Mouse (Mus musculus) liver, embryonic 13.5 days (tissue): ENCODE results near the gene Gm5148. TPM values are rescaled to one million over a fixed set of nuclear protein-coding genes. Genes with fewer than 3 reads are reported as not detected.

Experiments
- ATAC-seq: fragments of 200-750 bp; cut with Nextera tagmentation; 2 replicates; pipeline ENCODE4 v1.8.0; 2017; ENCODE audit warnings: low read depth, mild to moderate bottlenecking, moderate number of reproducible peaks, moderate library complexity
- DNase-seq: peaks from one replicate; pipeline ENCODE4 v3.0.0; 2022
- H3K27ac ChIP-seq: fragments of 300-500 bp; sonication (generic); 2 replicates; pipeline ENCODE4 v1.5.1; 2015; ENCODE audit warnings: moderate library complexity, mild to moderate bottlenecking, inconsistent platforms
- H3K27me3 ChIP-seq: fragments of 300-500 bp; sonication (generic); 2 replicates; pipeline ENCODE4 v1.6.1; 2015; ENCODE audit warnings: mild to moderate bottlenecking, inconsistent platforms
- H3K36me3 ChIP-seq: fragments of 300-500 bp; sonication (generic); 2 replicates; pipeline ENCODE4 v1.6.1; 2015; ENCODE audit warnings: mild to moderate bottlenecking, inconsistent platforms
- H3K4me1 ChIP-seq: fragments of 300-500 bp; sonication (generic); replicated peaks from 2 replicates; pipeline ENCODE4 v1.6.1; 2015; ENCODE audit warnings: inconsistent platforms
- H3K4me2 ChIP-seq: fragments of 300-500 bp; sonication (generic); 2 replicates; pipeline ENCODE4 v1.6.1; 2015; ENCODE audit warnings: inconsistent platforms, mild to moderate bottlenecking, moderate library complexity
- H3K4me3 ChIP-seq: fragments of 300-500 bp; sonication (generic); replicated peaks from 2 replicates; pipeline ENCODE4 v1.5.1; 2015; ENCODE audit warnings: mild to moderate bottlenecking, inconsistent platforms
- H3K9ac ChIP-seq: fragments of 300-500 bp; sonication (generic); 2 replicates; pipeline ENCODE4 v1.6.1; 2015; ENCODE audit warnings: mild to moderate bottlenecking, inconsistent platforms
- H3K9me3 ChIP-seq: fragments of 300-500 bp; sonication (generic); replicated peaks from 2 replicates; pipeline ENCODE4 v1.6.1; 2016; ENCODE audit warnings: inconsistent platforms
- WGBS: fragments of 180-500 bp; shearing (Covaris S2); methylation state at CpG from one replicate; pipeline ENCODE4 v1.1.7; 2015; ENCODE audit not compliant: insufficient replicate concordance; 5-methylcytosine and 5-hydroxymethylcytosine counted together
- polyA plus RNA-seq: library from polyadenylated mRNA; unstranded; fragments of >200 nt; fragmentation: Nextera tagmentation; extraction: Ambion mirVana; gene quantifications from 2 replicates; pipeline ENCODE4 v1.2.1, GENCODE M21; 2015

Gm5148 gene
- polyA plus RNA-seq, 1 experiment from 2014 or later = 2.6 TPM

DNA sequence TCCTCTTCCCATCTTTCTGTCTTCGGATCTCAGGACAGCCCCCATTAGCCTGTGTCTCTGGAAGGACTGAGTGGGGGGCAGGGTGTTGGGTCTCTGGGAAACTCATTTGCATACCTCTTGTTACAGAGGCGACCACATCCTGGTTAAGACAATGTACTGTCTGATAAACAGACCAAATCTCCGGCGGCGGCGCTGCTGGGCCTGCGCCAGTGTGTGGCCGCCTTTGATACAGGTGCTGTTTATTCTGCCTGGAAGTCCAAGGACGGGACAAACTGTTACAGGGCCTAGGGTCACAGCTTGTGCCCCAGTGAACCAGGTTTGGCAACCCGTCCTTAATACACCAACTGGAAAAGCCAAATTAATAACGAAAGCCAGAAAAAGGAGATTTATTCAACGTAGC is 33.8 kb upstream of the Gm5148 start:
- WGBS = under 1% methylated on average over 12 of the region's 12 CpGs
- no peaks in the 10 kb centered on the region for H3K27me3 ChIP-seq
- ATAC-seq = peak; percentile 79
- H3K9me3 ChIP-seq = no peaks in the 10 kb centered on the region
- peaks cover 66% of the 10 kb centered on the region for H3K4me1 ChIP-seq
- peak overlapping the region; percentile 48 for H3K4me2 ChIP-seq
- H3K36me3 ChIP-seq = no peaks in the 10 kb centered on the region
- H3K4me3 ChIP-seq = peak overlapping the region; percentile 9; the same call in 1 of the 2 replicates
- 0 out of 2 replicates have a peak overlapping the region, but pooled peaks have one; percentile 2 for H3K9ac ChIP-seq
- no peak for DNase-seq
- H3K27ac ChIP-seq = peak overlapping the region; percentile 41; the same call in 1 of the 2 replicates

GRCm38 (mm10) chr3:37757613-37758012 is 33.3 kb upstream of the Gm5148 start:
- Histone ChIP-seq H3K9me3 (no peaks in the 10 kb centered on the region), H3K4me1 (peaks cover 63% of the 10 kb centered on the region), H3K9ac (0 out of 2 replicates have a peak overlapping the region, but pooled peaks have one; percentile 2), H3K27ac (no peak overlapping the region), H3K4me3 (no peak overlapping the region), H3K27me3 (no peaks in the 10 kb centered on the region), H3K36me3 (no peaks in the 10 kb centered on the region), H3K4me2 (peak overlapping the region; percentile 48; the same call in 1 of the 2 replicates)
- WGBS = 11% methylated on average over 4 of the region's 4 CpGs
- ATAC-seq (no peak), DNase-seq (no peak)

DNA sequence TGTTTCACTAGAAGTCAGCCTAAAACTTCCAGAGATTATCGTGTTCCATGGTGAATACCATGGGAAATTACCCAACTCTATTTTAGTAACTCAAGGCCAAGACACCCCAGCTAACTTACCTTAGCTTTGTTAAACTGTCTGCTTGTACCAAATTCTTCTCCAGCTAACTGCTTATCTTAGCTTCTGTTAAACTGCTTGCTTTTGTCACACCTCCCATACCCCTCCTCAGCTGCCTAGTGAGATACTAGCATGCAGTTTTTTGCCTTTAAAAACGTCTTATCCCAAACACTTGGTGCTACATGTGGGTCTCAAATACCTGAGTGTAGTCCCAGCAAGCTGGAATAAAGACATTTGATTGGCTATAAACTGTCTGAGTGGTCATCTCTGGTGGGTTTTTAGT is 31.7 kb upstream of the Gm5148 start:
- Histone ChIP-seq H3K4me2 (no peak overlapping the region), H3K4me3 (no peak overlapping the region), H3K9ac (no peak overlapping the region), H3K36me3 (no peaks in the 10 kb centered on the region), H3K27ac (no peak overlapping the region), H3K4me1 (peaks cover 47% of the 10 kb centered on the region), H3K9me3 (no peaks in the 10 kb centered on the region), H3K27me3 (no peaks in the 10 kb centered on the region)
- ATAC-seq = no peak
- 43% methylated on average over 2 of the region's 2 CpGs for WGBS
- no peak for DNase-seq

DNA sequence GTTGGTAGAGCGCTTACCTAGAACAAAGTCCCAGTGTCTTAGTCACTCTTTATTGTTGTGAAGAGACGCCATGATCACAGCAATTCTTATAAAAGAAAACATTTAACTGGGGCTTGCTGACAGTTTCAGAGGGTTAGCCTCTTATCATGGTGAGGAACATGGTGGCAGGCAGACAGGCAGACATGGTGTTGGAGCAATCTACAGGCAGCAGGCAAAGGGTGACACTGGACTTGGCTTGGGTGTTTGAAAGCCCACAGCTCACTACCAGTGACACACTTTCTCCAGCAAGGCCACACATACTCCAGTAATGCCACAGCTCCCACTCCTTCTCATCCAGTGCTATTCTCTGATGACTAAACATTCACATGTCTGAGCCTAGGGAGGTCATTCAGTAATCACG is 30.3 kb upstream of the Gm5148 start:
- no peak overlapping the region for H3K4me2 ChIP-seq
- DNase-seq = no peak
- H3K27me3 ChIP-seq = no peaks in the 10 kb centered on the region
- no peaks in the 10 kb centered on the region for H3K36me3 ChIP-seq
- H3K9me3 ChIP-seq = no peaks in the 10 kb centered on the region
- ATAC-seq = no peak
- H3K9ac ChIP-seq = no peak overlapping the region
- H3K4me1 ChIP-seq = peaks cover 43% of the 10 kb centered on the region
- WGBS = 69% methylated on average over 3 of the region's 3 CpGs
- H3K27ac ChIP-seq = no peak overlapping the region
- H3K4me3 ChIP-seq = no peak overlapping the region

DNA sequence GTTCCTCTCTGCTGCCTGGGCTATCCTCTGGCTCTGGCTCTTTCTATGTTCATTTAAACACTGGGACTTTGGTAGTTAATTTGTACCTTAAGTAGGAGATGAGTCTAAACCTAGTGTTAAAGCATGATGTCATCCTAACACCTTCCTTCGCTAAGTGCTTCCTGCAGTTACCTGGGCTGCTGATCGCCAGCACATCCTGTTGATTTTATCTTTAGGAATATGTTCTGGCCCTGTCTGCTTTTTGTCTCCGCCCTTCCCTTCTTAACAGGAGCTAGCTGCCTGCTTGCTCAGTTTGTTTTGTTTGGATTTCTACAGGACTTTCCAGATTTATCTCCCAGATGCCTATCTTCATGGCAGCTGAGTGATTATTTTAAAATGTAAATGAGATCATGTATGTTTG is 28.9 kb upstream of the Gm5148 start:
- ATAC-seq = no peak
- Histone ChIP-seq H3K9me3 (no peaks in the 10 kb centered on the region), H3K4me1 (peaks cover 43% of the 10 kb centered on the region), H3K9ac (no peak overlapping the region), H3K27ac (no peak overlapping the region), H3K4me2 (no peak overlapping the region), H3K36me3 (no peaks in the 10 kb centered on the region), H3K4me3 (no peak overlapping the region), H3K27me3 (no peaks in the 10 kb centered on the region)
- no peak for DNase-seq
- 55% methylated on average over 3 of the region's 3 CpGs for WGBS

DNA sequence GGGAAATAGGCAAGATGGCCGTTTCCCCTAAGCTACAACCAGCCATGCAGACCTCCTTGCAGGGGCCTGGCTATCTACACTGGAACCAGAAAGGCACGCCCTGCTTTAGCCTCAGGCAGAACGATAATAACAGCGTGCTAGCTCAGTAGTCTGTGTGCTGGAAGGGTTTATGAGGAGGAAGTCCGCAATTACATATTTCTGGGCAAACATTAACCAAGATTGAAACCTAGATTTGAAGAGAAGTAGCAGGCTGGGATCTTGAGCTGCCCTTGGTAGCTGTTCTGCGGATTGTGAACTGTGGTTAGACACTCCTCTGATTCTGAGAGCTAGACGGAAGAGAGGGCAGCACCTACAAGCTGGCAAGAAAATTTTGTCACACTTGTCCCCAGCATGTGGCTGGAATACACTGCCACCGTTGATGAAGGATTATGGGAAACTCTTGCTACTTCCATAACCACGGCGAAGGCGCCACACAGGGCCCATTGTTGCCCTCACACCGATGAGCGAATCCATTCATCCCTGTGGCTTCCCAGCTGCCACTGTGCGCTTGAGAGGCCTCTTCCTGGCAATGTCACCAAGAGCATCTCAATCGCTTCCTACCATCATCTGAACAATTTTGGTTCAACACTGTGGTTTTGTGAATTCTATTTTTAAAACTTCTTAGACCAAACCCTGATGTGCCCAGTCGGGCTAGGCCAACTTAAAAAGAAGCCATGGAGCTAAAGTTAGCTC is 23.9 kb upstream of the Gm5148 start:
- peak overlapping the region; percentile 41; the same call in 1 of the 2 replicates for H3K27ac ChIP-seq
- DNase-seq (peak; percentile 47), ATAC-seq (peak; percentile 95)
- H3K9me3 ChIP-seq = no peaks in the 10 kb centered on the region
- H3K4me3 ChIP-seq = no peak overlapping the region
- no peaks in the 10 kb centered on the region for H3K36me3 ChIP-seq
- H3K9ac ChIP-seq = no peak overlapping the region; the same call in 1 of the 2 replicates
- H3K4me1 ChIP-seq = peaks cover 22% of the 10 kb centered on the region
- peak overlapping the region; percentile 29 for H3K4me2 ChIP-seq
- 0 out of 2 replicates have a peak, but pooled peaks cover 2% of the 10 kb centered on the region for H3K27me3 ChIP-seq
- WGBS = 36% methylated on average over 16 of the region's 16 CpGs

GRCm38 (mm10) chr3:37747258-37748001 is 23.1 kb upstream of the Gm5148 start:
- DNase-seq = no peak
- Histone ChIP-seq H3K4me1 (peaks cover 22% of the 10 kb centered on the region), H3K9me3 (no peaks in the 10 kb centered on the region), H3K27ac (peak overlapping the region; percentile 41; the same call in 1 of the 2 replicates), H3K27me3 (0 out of 2 replicates have a peak, but pooled peaks cover 2% of the 10 kb centered on the region), H3K36me3 (no peaks in the 10 kb centered on the region), H3K4me3 (no peak overlapping the region), H3K9ac (no peak overlapping the region), H3K4me2 (peak overlapping the region; percentile 29)
- 45% methylated on average over 9 of the region's 9 CpGs for whole genome bisulfite sequencing
- ATAC-seq = peak; percentile 60

DNA sequence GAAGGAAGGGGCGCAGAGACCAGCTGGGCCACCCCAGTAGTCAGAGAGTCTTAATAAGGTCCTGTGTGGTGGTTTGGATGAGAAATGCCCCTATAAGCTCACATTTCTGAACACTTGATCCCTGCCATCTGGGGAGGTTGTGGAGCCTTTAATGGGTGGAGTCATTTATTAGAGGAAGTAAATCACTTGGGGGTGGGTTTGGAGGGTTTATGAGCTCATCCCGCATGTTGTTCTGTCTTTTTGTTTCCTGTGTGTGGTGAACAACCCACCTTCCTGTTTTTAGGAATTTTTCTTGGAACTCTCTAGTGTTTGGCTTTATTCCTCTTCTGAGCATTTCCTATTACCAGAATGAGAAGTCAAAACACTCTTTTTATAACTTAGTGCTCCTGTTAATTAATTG is 19.8 kb upstream of the Gm5148 start:
- ATAC-seq (no peak), DNase-seq (no peak)
- Histone ChIP-seq H3K27me3 (0 out of 2 replicates have a peak, but pooled peaks cover 2% of the 10 kb centered on the region), H3K4me3 (no peak overlapping the region), H3K4me2 (no peak overlapping the region), H3K36me3 (no peaks in the 10 kb centered on the region), H3K27ac (no peak overlapping the region), H3K9me3 (no peaks in the 10 kb centered on the region), H3K9ac (no peak overlapping the region), H3K4me1 (peaks cover 20% of the 10 kb centered on the region)
- 65% methylated on average over 2 of the region's 2 CpGs for WGBS

DNA sequence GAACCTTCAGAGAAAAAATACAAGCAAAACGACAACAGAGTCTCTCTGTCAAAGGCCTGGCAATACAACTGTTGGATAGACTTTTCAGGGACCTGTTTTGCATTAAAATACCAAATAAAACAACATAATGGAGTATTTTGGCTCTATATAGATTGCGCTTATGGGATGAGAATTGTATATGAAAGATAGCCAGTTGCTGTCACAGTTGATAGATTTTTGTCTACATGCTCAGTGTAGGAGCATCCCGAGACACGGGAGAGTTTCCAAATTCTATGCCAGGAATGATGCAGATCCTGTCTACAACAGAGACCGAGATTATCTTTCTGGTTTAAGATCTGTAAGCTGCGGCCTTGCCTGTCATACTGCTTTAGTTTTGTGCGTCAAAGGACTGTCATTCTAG is 15.7 kb upstream of the Gm5148 start:
- Histone ChIP-seq H3K9ac (no peak overlapping the region), H3K36me3 (no peaks in the 10 kb centered on the region), H3K4me3 (no peak overlapping the region), H3K9me3 (no peaks in the 10 kb centered on the region), H3K27ac (no peak overlapping the region), H3K4me2 (no peak overlapping the region), H3K27me3 (peaks cover 4% of the 10 kb centered on the region; the same call in 1 of the 2 replicates), H3K4me1 (no peaks in the 10 kb centered on the region)
- DNase-seq (no peak), ATAC-seq (no peak)
- WGBS = 70% methylated on average over 7 of the region's 7 CpGs

DNA sequence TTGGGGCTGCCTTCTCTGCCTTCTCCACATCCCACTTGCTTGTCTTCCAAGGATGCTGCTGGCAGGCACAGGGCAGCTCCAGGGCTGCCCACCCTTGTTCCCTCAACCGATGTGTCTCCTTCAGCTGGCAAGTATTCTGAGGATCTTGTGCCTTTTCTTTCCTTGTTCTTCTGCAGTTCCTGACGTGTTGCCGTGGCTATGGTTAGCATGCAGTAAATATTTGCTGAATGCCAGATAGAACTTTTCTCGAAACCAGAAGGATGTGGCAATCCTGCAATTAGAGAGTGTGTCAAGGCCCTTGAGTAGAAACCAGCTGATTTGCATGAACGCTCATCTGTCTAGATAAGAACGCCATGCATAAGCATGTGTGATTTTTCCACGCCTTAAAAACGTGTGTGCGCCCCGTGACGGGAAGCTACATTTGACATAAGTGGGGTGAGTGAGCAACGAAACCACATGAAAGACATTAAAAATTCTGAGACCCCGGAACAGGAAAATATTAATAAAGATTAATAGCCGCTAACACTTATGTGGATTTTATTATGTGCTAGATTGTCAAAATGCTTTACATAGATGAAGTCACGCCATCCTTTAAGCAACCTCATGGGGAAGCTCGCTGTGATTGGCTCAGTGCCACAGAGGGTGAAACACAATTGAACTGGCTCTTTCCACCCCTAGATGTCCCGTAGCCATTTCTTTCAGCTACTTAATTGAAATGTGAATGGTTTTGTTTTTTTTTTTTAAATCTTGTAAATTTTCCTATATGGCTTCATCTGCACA is 14.1 kb upstream of the Gm5148 start:
- Histone ChIP-seq H3K27me3 (peaks cover 4% of the 10 kb centered on the region; the same call in 1 of the 2 replicates), H3K4me3 (no peak overlapping the region), H3K36me3 (no peaks in the 10 kb centered on the region), H3K9ac (no peak overlapping the region), H3K4me1 (no peaks in the 10 kb centered on the region), H3K4me2 (no peak overlapping the region), H3K9me3 (no peaks in the 10 kb centered on the region), H3K27ac (no peak overlapping the region)
- ATAC-seq (no peak), DNase-seq (no peak)
- WGBS = 68% methylated on average over 17 of the region's 17 CpGs

DNA sequence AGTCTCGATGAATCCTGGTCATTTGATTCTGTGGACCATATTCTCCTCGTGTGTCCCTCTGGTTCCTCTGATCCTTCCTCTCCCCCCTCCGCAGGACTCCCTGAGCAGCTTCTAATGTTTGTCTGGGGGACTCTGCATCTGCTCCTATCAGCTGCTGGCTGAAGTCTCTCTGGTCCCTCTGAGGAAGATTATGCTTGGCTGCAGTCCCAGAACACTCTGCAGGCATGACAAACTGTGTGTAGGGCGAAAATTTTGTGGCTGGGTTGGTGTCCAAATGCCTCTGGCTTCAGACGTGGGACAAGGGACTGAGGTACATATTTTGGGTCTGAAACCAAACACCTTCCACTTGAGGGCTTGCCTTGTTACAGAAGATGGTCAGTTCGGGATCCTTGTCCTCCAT is 13.1 kb upstream of the Gm5148 start:
- H3K4me3 ChIP-seq = no peak overlapping the region
- H3K27me3 ChIP-seq = peaks cover 4% of the 10 kb centered on the region; the same call in 1 of the 2 replicates
- ATAC-seq = no peak
- H3K4me2 ChIP-seq = no peak overlapping the region
- no peaks in the 10 kb centered on the region for H3K4me1 ChIP-seq
- H3K9ac ChIP-seq = no peak overlapping the region
- no peaks in the 10 kb centered on the region for H3K36me3 ChIP-seq
- no peak for DNase-seq
- no peak overlapping the region for H3K27ac ChIP-seq
- no peaks in the 10 kb centered on the region for H3K9me3 ChIP-seq
- 50% methylated on average over 6 of the region's 6 CpGs for WGBS
